Mouse (Mus musculus) lung, embryonic 15.5 days (tissue): ENCODE measurements at regions not wholly inside any gene's neighbourhood (a gene's known extent, or its start where the extent isn't known, plus 50 kb on each side); places are given as distances from the start of the nearest gene placed in this dataset.

Experiments
- ATAC-seq: fragments of 200-750 bp; cut with Nextera tagmentation; 2 replicates; pipeline ENCODE4 v1.8.0; 2017; ENCODE audit warnings: moderate number of reproducible peaks, borderline replicate concordance; ENCODE audit not compliant: low FRiP score, low TSS enrichment; ENCODE audit errors: extremely low read depth
- H3K27ac ChIP-seq: fragments of 300-500 bp; sonication (generic); 2 replicates; pipeline ENCODE4 v1.5.1; 2015; ENCODE audit warnings: moderate library complexity, mild to moderate bottlenecking, inconsistent platforms
- H3K27me3 ChIP-seq: fragments of 300-500 bp; sonication (generic); 2 replicates; pipeline ENCODE4 v1.6.1; 2015; ENCODE audit warnings: inconsistent platforms
- H3K36me3 ChIP-seq: fragments of 300-500 bp; sonication (generic); 2 replicates; pipeline ENCODE4 v1.6.1; 2015; ENCODE audit warnings: inconsistent platforms
- H3K4me1 ChIP-seq: fragments of 300-500 bp; sonication (generic); 2 replicates; pipeline ENCODE4 v1.6.1; 2015; ENCODE audit warnings: inconsistent platforms
- H3K4me2 ChIP-seq: fragments of 300-500 bp; sonication (generic); 2 replicates; pipeline ENCODE4 v1.6.1; 2015; ENCODE audit warnings: inconsistent platforms, mild to moderate bottlenecking, moderate library complexity
- H3K4me3 ChIP-seq: fragments of 300-500 bp; sonication (generic); 2 replicates; pipeline ENCODE4 v1.5.1; 2015; ENCODE audit warnings: mild to moderate bottlenecking, inconsistent platforms
- H3K9ac ChIP-seq: fragments of 300-500 bp; sonication (generic); 2 replicates; pipeline ENCODE4 v1.6.1; 2015; ENCODE audit warnings: inconsistent platforms
- H3K9me3 ChIP-seq: fragments of 300-500 bp; sonication (generic); 2 replicates; pipeline ENCODE4 v1.6.1; 2016; ENCODE audit warnings: inconsistent platforms
- WGBS: fragments of 180-500 bp; shearing (Covaris S2); methylation state at CpG from one replicate; pipeline ENCODE4 v1.1.7; 2015; 5-methylcytosine and 5-hydroxymethylcytosine counted together

- Histone ChIP-seq H3K27ac (no peak overlapping the region), H3K4me1 (no peaks in the 10 kb centered on the region), H3K9me3 (no peaks in the 10 kb centered on the region), H3K4me3 (no peak overlapping the region), H3K4me2 (no peak overlapping the region), H3K36me3 (no peaks in the 10 kb centered on the region), H3K27me3 (no peaks in the 10 kb centered on the region), H3K9ac (no peak overlapping the region)
- ATAC-seq: no peak
- WGBS: 85% methylated on average over 4 of the region's 4 CpGs
Measured at GRCm38 (mm10) chr10:126727840-126728239, 173.3 kb downstream of the Atp23 start.

GRCm38 (mm10) chr10:126717961-126718360 lies 183.2 kb downstream of the Atp23 start:
- ATAC-seq: no peak; the same call in 1 of the 2 replicates
- H3K4me1 ChIP-seq: no peaks in the 10 kb centered on the region
- H3K9me3 ChIP-seq: no peaks in the 10 kb centered on the region
- no peaks in the 10 kb centered on the region for H3K36me3 ChIP-seq
- no peak overlapping the region for H3K4me3 ChIP-seq
- WGBS: 32% methylated on average over 2 of the region's 2 CpGs
- H3K27me3 ChIP-seq: no peaks in the 10 kb centered on the region
- H3K27ac ChIP-seq: no peak overlapping the region
- H3K9ac ChIP-seq: no peak overlapping the region
- no peak overlapping the region for H3K4me2 ChIP-seq

GRCm38 (mm10) chr10:126711758-126712157 lies 189.4 kb downstream of the Atp23 start:
- ATAC-seq: no peak
- H3K27ac ChIP-seq: no peak overlapping the region
- H3K9me3 ChIP-seq: no peaks in the 10 kb centered on the region
- H3K9ac ChIP-seq: no peak overlapping the region
- no peak overlapping the region for H3K4me2 ChIP-seq
- no peaks in the 10 kb centered on the region for H3K27me3 ChIP-seq
- no peaks in the 10 kb centered on the region for H3K36me3 ChIP-seq
- 13% methylated on average over 3 of the region's 3 CpGs for WGBS
- no peaks in the 10 kb centered on the region for H3K4me1 ChIP-seq
- no peak overlapping the region for H3K4me3 ChIP-seq

DNA sequence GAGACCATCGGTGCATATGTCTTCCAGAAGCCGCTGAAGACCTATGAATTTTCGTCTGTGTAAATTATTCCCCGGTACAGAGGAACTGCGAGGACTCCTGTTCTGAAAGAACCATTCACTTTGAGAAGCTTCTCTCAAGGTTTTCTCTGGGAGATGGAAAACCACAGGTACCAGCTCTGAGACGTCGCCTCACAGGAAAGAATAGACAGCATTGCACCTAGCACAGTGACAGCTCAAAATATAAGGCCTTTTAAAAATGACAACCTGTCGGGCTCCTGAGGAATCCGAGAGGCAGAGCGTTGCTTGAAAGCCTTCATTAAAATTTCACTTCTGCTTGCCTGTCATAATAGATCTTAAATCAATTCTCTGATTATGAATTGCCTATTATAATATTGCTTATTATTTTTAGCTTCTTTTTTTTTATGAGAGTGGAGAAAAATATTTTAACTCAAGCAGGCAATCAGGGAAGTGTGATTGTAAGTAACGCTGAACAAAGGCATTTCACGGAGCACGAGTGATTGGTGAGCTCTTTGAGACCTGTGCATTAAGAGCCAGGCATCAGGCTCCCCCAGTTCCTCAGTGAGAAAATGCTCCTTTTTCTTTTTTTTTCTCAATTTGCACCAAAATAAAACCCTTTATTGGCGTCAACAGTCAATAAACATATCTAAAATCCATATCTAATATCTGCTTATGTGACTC lies 191.8 kb downstream of the Atp23 start:
- H3K4me2 ChIP-seq: no peak overlapping the region
- H3K4me1 ChIP-seq: no peaks in the 10 kb centered on the region
- H3K4me3 ChIP-seq: no peak overlapping the region

DNA sequence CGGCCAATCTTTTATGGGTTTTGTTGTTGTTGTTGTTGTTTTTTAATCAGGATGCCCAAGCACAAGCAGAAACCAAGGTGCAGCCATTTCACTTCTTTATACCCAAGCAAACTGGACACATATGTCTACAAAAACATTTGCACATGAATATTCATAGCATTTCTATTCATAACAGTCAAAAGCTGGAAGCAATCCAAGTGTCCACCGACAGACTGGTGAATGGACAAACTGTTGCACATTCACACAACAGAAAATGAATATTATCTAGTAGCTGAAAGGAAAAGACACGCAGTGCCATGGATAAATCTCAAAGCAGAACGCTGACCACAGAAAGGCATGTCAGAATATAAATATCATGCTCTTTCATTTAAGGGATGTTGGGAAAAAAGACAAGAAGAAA lies 192.4 kb downstream of the Atp23 start:
- Histone ChIP-seq H3K4me2 (no peak overlapping the region), H3K4me1 (no peaks in the 10 kb centered on the region), H3K36me3 (no peaks in the 10 kb centered on the region), H3K27ac (no peak overlapping the region), H3K9ac (no peak overlapping the region), H3K9me3 (no peaks in the 10 kb centered on the region), H3K27me3 (no peaks in the 10 kb centered on the region), H3K4me3 (no peak overlapping the region)
- no peak for ATAC-seq
- 61% methylated on average over 4 of the region's 4 CpGs for WGBS

More for the DNA sequence above, 191.8 kb downstream of the Atp23 start:
- Histone ChIP-seq H3K9me3 (no peaks in the 10 kb centered on the region), H3K27me3 (no peaks in the 10 kb centered on the region), H3K36me3 (no peaks in the 10 kb centered on the region), H3K27ac (no peak overlapping the region), H3K9ac (no peak overlapping the region)
- WGBS: 68% methylated on average over 14 of the region's 14 CpGs
- ATAC-seq: no peak

DNA sequence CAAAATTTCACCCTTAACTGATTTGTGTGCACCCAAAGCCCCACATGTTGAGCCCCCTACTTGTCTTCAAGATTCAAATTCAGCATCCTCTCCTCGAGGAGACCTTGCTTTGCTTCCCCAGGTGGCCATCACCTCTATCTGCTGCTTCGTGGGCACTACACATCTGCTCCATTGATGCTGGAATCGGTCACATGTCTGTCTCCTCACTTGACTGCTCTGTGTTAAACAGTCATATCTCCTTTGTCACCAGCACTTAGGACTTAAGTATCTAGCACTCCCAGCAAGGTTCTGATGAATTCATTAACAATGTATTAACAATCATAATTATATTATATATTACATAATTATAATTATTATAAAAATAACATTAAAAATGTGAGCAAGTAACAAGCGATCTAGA lies 192.9 kb downstream of the Atp23 start:
- WGBS: 70% methylated on average over 4 of the region's 4 CpGs
- H3K4me2 ChIP-seq: no peak overlapping the region
- H3K27me3 ChIP-seq: no peaks in the 10 kb centered on the region
- no peaks in the 10 kb centered on the region for H3K4me1 ChIP-seq
- no peak overlapping the region for H3K4me3 ChIP-seq
- H3K9me3 ChIP-seq: no peaks in the 10 kb centered on the region
- no peak overlapping the region for H3K9ac ChIP-seq
- H3K27ac ChIP-seq: no peak overlapping the region
- no peak for ATAC-seq
- no peaks in the 10 kb centered on the region for H3K36me3 ChIP-seq

- H3K4me3 ChIP-seq: no peak overlapping the region
- 64% methylated on average over 10 of the region's 10 CpGs for WGBS
- H3K4me1 ChIP-seq: no peaks in the 10 kb centered on the region
- no peaks in the 10 kb centered on the region for H3K27me3 ChIP-seq
- no peak overlapping the region for H3K4me2 ChIP-seq
- H3K27ac ChIP-seq: no peak overlapping the region
- H3K9me3 ChIP-seq: no peaks in the 10 kb centered on the region
- ATAC-seq: no peak
- no peaks in the 10 kb centered on the region for H3K36me3 ChIP-seq
- no peak overlapping the region for H3K9ac ChIP-seq
Measured at GRCm38 (mm10) chr10:126697086-126697485, 204.1 kb downstream of the Atp23 start.

DNA sequence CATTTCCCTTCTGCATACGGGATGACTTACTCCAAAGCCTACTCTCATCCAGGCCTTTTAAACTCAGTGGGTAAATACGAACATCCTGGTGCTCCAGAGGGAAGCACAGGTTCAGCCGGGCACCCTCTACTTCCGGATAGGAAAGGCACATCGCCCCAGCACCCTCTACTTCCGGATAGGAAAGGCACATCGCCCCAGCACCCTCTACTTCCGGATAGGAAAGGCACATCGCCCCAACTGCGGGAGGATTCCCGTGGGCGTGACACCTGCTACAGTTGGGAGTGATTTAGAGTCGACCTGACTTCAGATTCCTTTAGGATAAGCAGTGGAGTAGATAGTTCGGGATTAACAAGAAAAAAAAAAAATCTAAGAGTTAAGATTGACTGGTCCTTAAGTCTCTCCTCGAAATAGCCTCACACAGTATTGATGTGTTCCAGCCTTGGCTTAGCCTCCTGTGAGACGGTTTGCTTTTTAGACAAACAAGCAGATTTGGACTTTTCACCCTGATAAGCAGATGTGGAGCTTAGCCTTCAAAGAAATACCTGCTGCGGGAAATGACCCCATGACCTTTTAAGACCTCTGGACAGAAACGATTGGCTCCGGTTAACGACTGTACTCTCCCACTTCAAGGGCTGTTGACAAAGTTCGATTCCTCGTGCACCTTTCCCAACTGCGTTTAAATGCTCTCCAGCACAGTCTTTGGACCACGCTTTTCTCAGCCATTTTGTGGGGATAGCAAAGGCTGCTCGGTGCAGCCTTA lies 210.1 kb downstream of the Atp23 start:
- no peak overlapping the region for H3K27ac ChIP-seq
- no peak for ATAC-seq
- H3K27me3 ChIP-seq: no peaks in the 10 kb centered on the region
- no peak overlapping the region for H3K4me3 ChIP-seq
- no peaks in the 10 kb centered on the region for H3K4me1 ChIP-seq
- H3K4me2 ChIP-seq: no peak overlapping the region
- H3K36me3 ChIP-seq: no peaks in the 10 kb centered on the region
- 50% methylated on average over 25 of the region's 25 CpGs for whole genome bisulfite sequencing
- H3K9me3 ChIP-seq: no peaks in the 10 kb centered on the region
- no peak overlapping the region for H3K9ac ChIP-seq

DNA sequence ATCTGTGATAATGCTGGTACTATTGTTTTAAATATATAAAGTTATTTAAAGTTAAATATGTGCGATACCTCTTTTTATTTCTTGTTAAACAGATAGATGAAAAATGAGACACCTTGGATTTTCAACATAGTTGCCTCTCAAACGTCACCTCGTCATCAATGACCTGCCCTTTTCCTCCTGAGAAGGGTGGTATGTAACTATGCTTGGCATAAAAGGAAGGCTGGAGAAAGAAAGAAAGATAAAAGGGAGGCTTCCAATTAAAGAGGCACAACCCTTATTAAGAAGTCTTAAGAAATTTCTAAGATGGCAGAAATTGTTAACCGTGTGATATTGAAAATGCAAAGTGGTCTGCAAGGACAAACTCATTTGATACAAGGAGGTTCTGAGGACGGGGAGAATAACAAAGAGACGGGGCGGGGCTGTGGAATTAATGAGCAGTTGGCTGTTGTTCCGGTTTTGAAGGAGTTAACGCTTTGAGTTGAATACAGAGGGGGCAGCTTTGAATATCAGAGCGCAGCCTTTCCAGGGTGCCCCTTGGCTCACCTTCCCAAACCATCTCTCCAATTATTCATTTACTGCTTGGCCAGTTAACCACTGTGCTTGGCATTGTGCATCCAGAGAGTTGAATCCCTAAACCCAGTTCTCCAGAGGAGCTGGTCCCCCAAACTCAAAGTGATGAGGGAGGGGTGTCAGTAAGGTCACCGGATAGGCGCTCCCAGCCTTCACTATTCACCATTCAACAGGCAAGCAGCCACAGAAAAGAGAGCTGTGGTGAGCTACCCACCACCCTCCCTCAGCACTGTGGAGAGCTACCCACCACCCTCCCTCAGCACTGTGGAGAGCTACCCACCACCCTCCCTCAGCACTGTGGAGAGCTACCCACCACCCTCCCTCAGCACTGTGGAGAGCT lies 220.6 kb downstream of the Atp23 start:
- Histone ChIP-seq H3K4me1 (no peaks in the 10 kb centered on the region), H3K27me3 (no peaks in the 10 kb centered on the region), H3K9me3 (no peaks in the 10 kb centered on the region), H3K4me3 (no peak overlapping the region), H3K9ac (no peak overlapping the region), H3K27ac (no peak overlapping the region), H3K4me2 (no peak overlapping the region), H3K36me3 (no peaks in the 10 kb centered on the region)
- ATAC-seq: no peak
- WGBS: 11% methylated on average over 12 of the region's 12 CpGs

GRCm38 (mm10) chr10:126679224-126680120 lies 221.7 kb downstream of the Atp23 start:
- Histone ChIP-seq H3K4me3 (no peak overlapping the region), H3K4me1 (no peaks in the 10 kb centered on the region)

GRCm38 (mm10) chr10:126673437-126673836 lies 227.7 kb downstream of the Atp23 start:
- WGBS: 49% methylated on average over 5 of the region's 5 CpGs
- H3K4me2 ChIP-seq: no peak overlapping the region
- H3K4me1 ChIP-seq: no peaks in the 10 kb centered on the region
- H3K9me3 ChIP-seq: no peaks in the 10 kb centered on the region
- H3K27ac ChIP-seq: no peak overlapping the region
- H3K9ac ChIP-seq: no peak overlapping the region
- H3K36me3 ChIP-seq: no peaks in the 10 kb centered on the region
- no peaks in the 10 kb centered on the region for H3K27me3 ChIP-seq
- H3K4me3 ChIP-seq: no peak overlapping the region
- no peak for ATAC-seq

More at GRCm38 (mm10) chr10:126679224-126680120, 221.7 kb downstream of the Atp23 start:
- H3K27me3 ChIP-seq: no peaks in the 10 kb centered on the region
- H3K9me3 ChIP-seq: no peaks in the 10 kb centered on the region
- 27% methylated on average over 25 of the region's 25 CpGs for WGBS
- H3K4me2 ChIP-seq: no peak overlapping the region
- ATAC-seq: no peak
- no peaks in the 10 kb centered on the region for H3K36me3 ChIP-seq
- no peak overlapping the region for H3K9ac ChIP-seq
- no peak overlapping the region for H3K27ac ChIP-seq
